Comparison of ENCODE assay signal across 7 mouse cellular contexts in the genomic region with DNA sequence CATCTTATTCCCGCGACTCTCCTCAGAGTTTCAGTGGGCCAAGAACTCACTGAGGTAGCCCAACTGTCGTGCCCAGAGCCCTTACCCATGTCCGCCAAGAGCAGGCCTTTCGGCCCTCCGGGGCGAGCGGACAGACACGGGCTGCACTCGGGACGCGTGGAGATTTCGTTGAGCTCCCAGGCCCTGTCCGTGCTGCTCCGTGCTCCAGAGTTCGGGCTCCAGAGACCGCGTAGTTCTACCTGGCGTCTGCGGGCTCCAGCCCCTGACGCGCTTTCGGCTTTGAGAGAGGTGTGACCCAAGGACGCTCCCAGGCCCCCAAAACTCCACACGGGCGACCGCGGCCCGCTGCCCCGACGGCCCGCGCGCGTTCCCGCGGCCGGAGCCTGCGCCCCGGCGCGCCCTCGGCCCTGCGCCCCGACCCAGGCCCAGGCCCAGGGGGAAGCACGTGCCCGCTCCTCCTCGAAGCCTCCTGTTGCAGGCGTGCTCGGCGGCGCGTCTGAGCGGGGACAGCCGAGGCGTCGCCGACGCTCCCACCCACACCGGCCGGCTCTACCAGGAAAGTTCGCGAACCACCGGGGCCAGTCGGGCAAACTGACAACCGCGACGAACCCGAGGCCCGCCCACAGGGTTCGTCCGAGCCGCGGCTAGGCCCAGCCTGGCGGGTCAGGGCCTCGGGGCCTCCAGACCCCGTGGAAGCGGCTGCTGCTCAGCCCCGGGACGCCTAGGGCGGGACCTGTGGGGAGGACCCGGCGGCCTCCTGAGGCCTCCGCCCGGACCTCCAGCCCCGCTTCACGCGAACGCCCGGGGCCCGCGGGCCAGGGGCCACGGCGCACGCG. TPM values are rescaled to one million over a fixed set of nuclear protein-coding genes. Genes with fewer than 3 reads are reported as not detected.
DNase-seq lines count a peak whose midpoint lies in the region; ATAC-seq and TF ChIP-seq lines count a peak whose summit lies in the region.

No protein-coding gene starts in this region.

- H3K4me1 ChIP-seq in lung, embryonic 15.5 days = peaks cover 22% of the 10 kb centered on the region
- H3K4me1 ChIP-seq in embryonic facial prominence, embryonic 14.5 days (ENCODE audit: control insufficient read depth, insufficient read depth, low read length) = peaks cover 10% of the 10 kb centered on the region; the same call in 1 of the 2 replicates
- no peaks in the 10 kb centered on the region for H3K4me1 ChIP-seq in heart, postnatal 0 days (ENCODE audit: control insufficient read depth, insufficient read depth)
- 0 out of 2 replicates have a peak, but pooled peaks cover 3% of the 10 kb centered on the region for H3K4me1 ChIP-seq in limb, embryonic 14.5 days (ENCODE audit: control insufficient read depth, insufficient read depth, low read length)
- H3K4me1 ChIP-seq in stomach, embryonic 15.5 days = peaks cover 26% of the 10 kb centered on the region

- no peak for TF ChIP-seq CTCF in heart, postnatal 0 days (IDR thresholded peaks at IDR 0.05; ENCODE audit: low read depth)

- no peak for TF ChIP-seq EP300 in heart, postnatal 0 days (IDR thresholded peaks at IDR 0.05; ENCODE audit: low read depth)

- no peaks in the 10 kb centered on the region for H3K9me3 ChIP-seq in lung, embryonic 15.5 days
- peaks cover 5% of the 10 kb centered on the region; the same call in 1 of the 2 replicates for H3K9me3 ChIP-seq in embryonic facial prominence, embryonic 14.5 days (ENCODE audit: control insufficient read depth, low read length)
- H3K9me3 ChIP-seq in heart, postnatal 0 days (replicated peaks; ENCODE audit: control insufficient read depth, low read length) = peaks cover 11% of the 10 kb centered on the region; the same call in 1 of the 2 replicates
- no peaks in the 10 kb centered on the region for H3K9me3 ChIP-seq in limb, embryonic 14.5 days (ENCODE audit: control insufficient read depth, low read length)
- H3K9me3 ChIP-seq in stomach, embryonic 15.5 days = no peaks in the 10 kb centered on the region

- H3K9ac ChIP-seq in lung, embryonic 15.5 days = no peak overlapping the region
- peak overlapping the region; percentile 48; the same call in 1 of the 2 replicates for H3K9ac ChIP-seq in embryonic facial prominence, embryonic 14.5 days (ENCODE audit: low read depth, low read length)
- no peak overlapping the region for H3K9ac ChIP-seq in heart, postnatal 0 days (replicated peaks; ENCODE audit: low read depth, low read length)
- H3K9ac ChIP-seq in limb, embryonic 14.5 days (ENCODE audit: low read depth, low read length, severe bottlenecking) = no peak overlapping the region
- H3K9ac ChIP-seq in stomach, embryonic 15.5 days = no peak overlapping the region

- no peaks in the 10 kb centered on the region for H3K36me3 ChIP-seq in lung, embryonic 15.5 days
- H3K36me3 ChIP-seq in embryonic facial prominence, embryonic 14.5 days (ENCODE audit: control insufficient read depth, insufficient read depth, low read length) = no peaks in the 10 kb centered on the region
- no peaks in the 10 kb centered on the region for H3K36me3 ChIP-seq in heart, postnatal 0 days (replicated peaks; ENCODE audit: control insufficient read depth, insufficient read depth, low read length)
- no peaks in the 10 kb centered on the region for H3K36me3 ChIP-seq in limb, embryonic 14.5 days (ENCODE audit: control insufficient read depth, insufficient read depth, low read length)
- H3K36me3 ChIP-seq in stomach, embryonic 15.5 days = no peaks in the 10 kb centered on the region

- no peak overlapping the region for H3K27ac ChIP-seq in lung, embryonic 15.5 days
- no peak overlapping the region for H3K27ac ChIP-seq in embryonic facial prominence, embryonic 14.5 days (replicated peaks; ENCODE audit: low read depth, low read length)
- no peak overlapping the region for H3K27ac ChIP-seq in heart, postnatal 0 days (ENCODE audit: low read depth)
- H3K27ac ChIP-seq in limb, embryonic 14.5 days (replicated peaks; ENCODE audit: low read depth, low read length) = no peak overlapping the region
- no peak overlapping the region for H3K27ac ChIP-seq in stomach, embryonic 15.5 days

- H3K4me3 ChIP-seq in lung, embryonic 15.5 days = peak overlapping the region; percentile 13; the same call in 1 of the 2 replicates
- H3K4me3 ChIP-seq in embryonic facial prominence, embryonic 14.5 days (ENCODE audit: low read depth, low read length) = peak overlapping the region; percentile 28
- H3K4me3 ChIP-seq in heart, postnatal 0 days (ENCODE audit: low read depth, low read length) = peak overlapping the region; percentile 25
- peak overlapping the region; percentile 20 for H3K4me3 ChIP-seq in limb, embryonic 14.5 days (replicated peaks; ENCODE audit: low read length)
- H3K4me3 ChIP-seq in stomach, embryonic 15.5 days (replicated peaks) = peak overlapping the region; percentile 20

- no peak for DNase-seq in lung, postnatal 10 days
- no peak for DNase-seq in embryonic facial prominence, embryonic 14.5 days (ENCODE audit: low spot score)
- DNase-seq in heart, postnatal 0 days (ENCODE audit: low spot score) = no peak
- no peak for DNase-seq in limb, embryonic 14.5 days (ENCODE audit: low spot score)

- ATAC-seq in lung, embryonic 15.5 days (ENCODE audit: borderline replicate concordance, extremely low read depth, low FRiP score, low TSS enrichment) = peak; percentile 15; the same call in 1 of the 2 replicates
- no peak for ATAC-seq in embryonic facial prominence, embryonic 14.5 days (ENCODE audit: low read depth)
- ATAC-seq in heart, postnatal 0 days (ENCODE audit: insufficient read depth, low read depth) = peak; percentile 27; the same call in 1 of the 2 replicates
- 0 out of 2 replicates have a peak, but pooled peaks have one; percentile 9 for ATAC-seq in limb, embryonic 14.5 days (ENCODE audit: low FRiP score, low read depth)
- 0 out of 2 replicates have a peak, but pooled peaks have one; percentile 33 for ATAC-seq in stomach, embryonic 15.5 days (ENCODE audit: insufficient read depth, low FRiP score, low read depth)
- ATAC-seq in megakaryocyte, adult 5-6 weeks (ENCODE audit: poor library complexity, severe bottlenecking) = no peak

- H3K4me2 ChIP-seq in lung, embryonic 15.5 days = peak overlapping the region; percentile 14; the same call in 1 of the 2 replicates
- H3K4me2 ChIP-seq in embryonic facial prominence, embryonic 14.5 days (ENCODE audit: low read depth, low read length) = peak overlapping the region; percentile 89
- no peak overlapping the region for H3K4me2 ChIP-seq in heart, postnatal 0 days (ENCODE audit: low read depth, low read length)
- peak overlapping the region; percentile 29; the same call in 1 of the 2 replicates for H3K4me2 ChIP-seq in limb, embryonic 14.5 days (replicated peaks; ENCODE audit: low read depth, low read length, severe bottlenecking)
- peak overlapping the region; percentile 17 for H3K4me2 ChIP-seq in stomach, embryonic 15.5 days

- peaks cover 86% of the 10 kb centered on the region for H3K27me3 ChIP-seq in lung, embryonic 15.5 days
- peaks cover 91% of the 10 kb centered on the region for H3K27me3 ChIP-seq in embryonic facial prominence, embryonic 14.5 days (replicated peaks; ENCODE audit: control insufficient read depth, insufficient read depth, low read length)
- H3K27me3 ChIP-seq in heart, postnatal 0 days (ENCODE audit: control insufficient read depth, insufficient read depth, low read length) = peaks cover 94% of the 10 kb centered on the region
- H3K27me3 ChIP-seq in limb, embryonic 14.5 days (ENCODE audit: control insufficient read depth, insufficient read depth, low read length) = peaks cover 72% of the 10 kb centered on the region
- H3K27me3 ChIP-seq in stomach, embryonic 15.5 days (replicated peaks) = peaks cover 76% of the 10 kb centered on the region

- no peak for TF ChIP-seq POLR2A in limb, embryonic 14.5 days (IDR thresholded peaks at IDR 0.05; ENCODE audit: borderline replicate concordance, extremely low read depth, insufficient read depth, insufficient read length)

- 2% methylated on average over 91 of the region's 96 CpGs for WGBS in lung, embryonic 15.5 days
- 4% methylated on average over 44 of the region's 96 CpGs for WGBS in embryonic facial prominence, embryonic 14.5 days
- WGBS in heart, postnatal 0 days = 4% methylated on average over 93 of the region's 96 CpGs
- 2% methylated on average over 82 of the region's 96 CpGs for WGBS in limb, embryonic 14.5 days
- WGBS in stomach, embryonic 15.5 days = 2% methylated on average over 90 of the region's 96 CpGs

RNA-seq across cellular contexts. Expression of a gene that starts 9.7 kb away (rescaled TPM):
- 0.25 and 0.50 TPM in 2 replicates for polyA plus RNA-seq in lung, embryonic 15.5 days (2015; fragmentation: Nextera tagmentation; extraction: Ambion mirVana)
- 2.8 TPM in 2 replicates for polyA plus RNA-seq in embryonic facial prominence, embryonic 14.5 days (2014; fragmentation: Nextera tagmentation; extraction: Ambion mirVana)
- total RNA-seq in heart, postnatal 0 days (2014; rRNA removed; ENCODE audit: low replicate concordance) = not detected in 2 replicates
- 0.04 and 0.05 TPM in 2 replicates for polyA plus RNA-seq in heart, postnatal 0 days (2015; fragmentation: Nextera tagmentation; extraction: Ambion mirVana)
- polyA plus RNA-seq in limb, embryonic 14.5 days (2012; rRNA removed) = 3.3 and 3.4 TPM in 2 replicates
- polyA plus RNA-seq in limb, embryonic 14.5 days (2014; fragmentation: Nextera tagmentation; extraction: Ambion mirVana) = 2.2 TPM in 2 replicates
- 0.06 and 0.09 TPM in 2 replicates for polyA plus RNA-seq in stomach, embryonic 15.5 days (2015; fragmentation: Nextera tagmentation; extraction: Ambion mirVana)
- total RNA-seq in megakaryocyte, adult 5-6 weeks (2015) = not detected in 2 replicates
- not detected in 2 replicates for total RNA-seq in megakaryocyte, adult 5-6 weeks (2017)

Comparison
In these comparisons a context has a peak if more than half of its experiments do, and no peak if none do; other contexts are left out.
1. ATAC-seq: peak in lung, embryonic 15.5 days (single experiment), heart, postnatal 0 days (single experiment), limb, embryonic 14.5 days (single experiment) and stomach, embryonic 15.5 days (single experiment); none in embryonic facial prominence, embryonic 14.5 days (single experiment) and megakaryocyte, adult 5-6 weeks (single experiment).
2. Peak in every context shown above with its lines, with median percentiles within 50 percentile points of each other: H3K4me3 ChIP-seq.